Mouse (Mus musculus): ENCODE results near the gene Etv4. TPM values are rescaled to one million over a fixed set of nuclear protein-coding genes. Genes with fewer than 3 reads are reported as not detected.

Etv4 gene
- polyA plus RNA-seq (2016; fragmentation: Nextera tagmentation; extraction: Ambion mirVana): 15.9 and 18.9 TPM in 2 replicates

GRCm38 (mm10) chr11:101785143-101785851, at the start of gene Etv4:
Etv4 (minus strand) TSS chr11:101785371.
- H3K27me3 ChIP-seq (replicated peaks; ENCODE audit: low read depth, poor library complexity, severe bottlenecking): peaks cover 89% of the 10 kb centered on the region
- H3K4me3 ChIP-seq: peak within 1 kb of the TSS; percentile 67
- peak within 1 kb of the TSS; percentile 92 for H3K27ac ChIP-seq (replicated peaks)
- under 1% methylated on average over 35 of the region's 35 CpGs for WGBS
- no peaks in the 10 kb centered on the region for H3K36me3 ChIP-seq (replicated peaks)
- DNase-seq (ENCODE audit: low spot score): peak; percentile 98
- H3K4me1 ChIP-seq: peaks cover 60% of the 10 kb centered on the region
- H3K9me3 ChIP-seq: no peaks in the 10 kb centered on the region

- Histone ChIP-seq H3K9me3 (no peaks in the 10 kb centered on the region), H3K27ac (replicated peaks) (peak overlapping the region; percentile 78), H3K4me3 (no peak overlapping the region), H3K4me1 (peaks cover 47% of the 10 kb centered on the region), H3K36me3 (replicated peaks) (no peaks in the 10 kb centered on the region), H3K27me3 (replicated peaks; ENCODE audit: low read depth, poor library complexity, severe bottlenecking) (no peaks in the 10 kb centered on the region)
- WGBS: 76% methylated on average over 7 of the region's 7 CpGs
- DNase-seq (ENCODE audit: low spot score): no peak
Measured at GRCm38 (mm10) chr11:101832001-101832400, 46.8 kb upstream of the Etv4 start.

DNA sequence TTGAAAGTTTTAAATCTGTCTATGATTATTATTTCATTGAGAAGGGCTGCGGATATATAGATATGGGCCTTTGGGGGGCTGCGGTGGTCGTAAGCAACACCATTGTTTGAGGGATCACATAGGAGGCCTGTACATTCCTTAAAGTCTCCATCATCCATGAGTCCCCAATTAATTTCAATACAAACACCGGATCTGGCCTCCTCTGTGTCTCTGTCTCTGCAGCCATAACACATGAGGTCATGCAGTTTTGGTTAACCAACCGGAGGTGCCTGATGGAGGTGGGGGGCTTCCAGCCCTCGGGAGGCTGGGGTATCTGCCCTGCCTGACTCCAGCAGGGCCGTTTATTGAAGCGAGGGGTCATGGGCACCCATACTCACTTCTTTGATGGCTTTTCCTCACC, 45.4 kb upstream of the Etv4 start:
- Histone ChIP-seq H3K4me1 (peaks cover 47% of the 10 kb centered on the region), H3K4me3 (peak overlapping the region; percentile 32; the same call in 1 of the 2 replicates), H3K27ac (replicated peaks) (peak overlapping the region; percentile 78), H3K27me3 (replicated peaks; ENCODE audit: low read depth, poor library complexity, severe bottlenecking) (no peaks in the 10 kb centered on the region), H3K36me3 (replicated peaks) (no peaks in the 10 kb centered on the region), H3K9me3 (no peaks in the 10 kb centered on the region)
- no peak for DNase-seq (ENCODE audit: low spot score)
- WGBS: 69% methylated on average over 8 of the region's 8 CpGs

- DNase-seq (ENCODE audit: low spot score): peak; percentile 83
- Histone ChIP-seq H3K36me3 (replicated peaks) (no peaks in the 10 kb centered on the region), H3K9me3 (no peaks in the 10 kb centered on the region), H3K27me3 (replicated peaks; ENCODE audit: low read depth, poor library complexity, severe bottlenecking) (no peaks in the 10 kb centered on the region), H3K4me1 (peaks cover 46% of the 10 kb centered on the region), H3K27ac (replicated peaks) (peak overlapping the region; percentile 78), H3K4me3 (peak overlapping the region; percentile 32; the same call in 1 of the 2 replicates)
- 18% methylated on average over 10 of the region's 10 CpGs for WGBS
Measured at GRCm38 (mm10) chr11:101830112-101830511, 44.9 kb upstream of the Etv4 start.

GRCm38 (mm10) chr11:101828718-101829117, 43.5 kb upstream of the Etv4 start:
- no peaks in the 10 kb centered on the region for H3K36me3 ChIP-seq (replicated peaks)
- DNase-seq (ENCODE audit: low spot score): no peak
- no peak overlapping the region for H3K27ac ChIP-seq (replicated peaks)
- no peak overlapping the region for H3K4me3 ChIP-seq
- no peaks in the 10 kb centered on the region for H3K27me3 ChIP-seq (replicated peaks; ENCODE audit: low read depth, poor library complexity, severe bottlenecking)
- no peaks in the 10 kb centered on the region for H3K9me3 ChIP-seq
- peaks cover 33% of the 10 kb centered on the region for H3K4me1 ChIP-seq
- 92% methylated on average over 4 of the region's 4 CpGs for WGBS

DNA sequence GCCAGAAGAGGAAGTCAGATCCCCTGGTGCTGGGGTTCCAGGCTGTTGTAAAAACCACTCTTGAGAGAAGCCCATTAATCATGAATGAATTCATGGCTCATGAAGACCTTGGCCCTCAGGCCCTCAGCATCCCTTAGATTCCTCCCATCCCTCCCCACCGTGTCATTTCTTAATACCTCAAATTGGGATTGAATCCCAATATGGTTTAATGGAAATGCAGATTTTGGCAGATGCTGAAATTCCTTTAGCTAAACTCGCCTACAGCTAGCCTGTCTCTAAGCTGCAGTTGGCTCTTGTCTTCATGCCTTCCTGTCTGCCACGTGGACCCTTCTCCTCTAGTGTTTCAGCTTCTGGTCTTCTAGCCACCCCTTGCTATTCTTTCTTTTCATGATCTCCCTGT, 38.0 kb upstream of the Etv4 start:
- Histone ChIP-seq H3K9me3 (peaks cover 5% of the 10 kb centered on the region; the same call in 1 of the 2 replicates), H3K27me3 (replicated peaks; ENCODE audit: low read depth, poor library complexity, severe bottlenecking) (no peaks in the 10 kb centered on the region), H3K4me1 (peaks cover 8% of the 10 kb centered on the region), H3K4me3 (no peak overlapping the region), H3K27ac (replicated peaks) (no peak overlapping the region), H3K36me3 (replicated peaks) (no peaks in the 10 kb centered on the region)
- no peak for DNase-seq (ENCODE audit: low spot score)
- 79% methylated on average over 3 of the region's 3 CpGs for WGBS

DNA sequence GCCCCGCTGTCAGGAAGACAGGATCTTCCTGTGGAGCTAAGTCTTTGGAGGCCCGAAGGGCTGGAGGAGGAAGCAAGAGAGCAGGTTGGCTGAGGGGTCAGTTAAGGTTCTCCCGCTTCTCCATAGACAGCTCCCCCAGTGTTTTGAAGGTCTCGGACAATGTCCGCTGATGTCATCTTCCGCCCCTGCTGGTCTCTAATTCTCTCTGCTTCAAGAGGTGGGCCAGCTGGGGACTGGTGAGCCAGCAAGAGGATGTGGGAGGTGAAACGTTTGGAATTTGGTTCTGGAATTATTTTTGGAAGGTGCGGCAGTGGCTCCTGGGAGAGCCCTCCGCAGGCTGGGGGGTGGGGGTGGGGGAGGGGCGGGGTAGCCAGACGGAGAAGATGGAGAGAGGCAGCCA, 35.7 kb upstream of the Etv4 start:
- Histone ChIP-seq H3K9me3 (peaks cover 5% of the 10 kb centered on the region; the same call in 1 of the 2 replicates), H3K4me1 (peaks cover 16% of the 10 kb centered on the region), H3K27ac (replicated peaks) (peak overlapping the region; percentile 35; the same call in 1 of the 2 replicates), H3K4me3 (no peak overlapping the region), H3K27me3 (replicated peaks; ENCODE audit: low read depth, poor library complexity, severe bottlenecking) (peaks cover 7% of the 10 kb centered on the region), H3K36me3 (replicated peaks) (no peaks in the 10 kb centered on the region)
- no peak for DNase-seq (ENCODE audit: low spot score)
- 48% methylated on average over 11 of the region's 11 CpGs for WGBS

DNA sequence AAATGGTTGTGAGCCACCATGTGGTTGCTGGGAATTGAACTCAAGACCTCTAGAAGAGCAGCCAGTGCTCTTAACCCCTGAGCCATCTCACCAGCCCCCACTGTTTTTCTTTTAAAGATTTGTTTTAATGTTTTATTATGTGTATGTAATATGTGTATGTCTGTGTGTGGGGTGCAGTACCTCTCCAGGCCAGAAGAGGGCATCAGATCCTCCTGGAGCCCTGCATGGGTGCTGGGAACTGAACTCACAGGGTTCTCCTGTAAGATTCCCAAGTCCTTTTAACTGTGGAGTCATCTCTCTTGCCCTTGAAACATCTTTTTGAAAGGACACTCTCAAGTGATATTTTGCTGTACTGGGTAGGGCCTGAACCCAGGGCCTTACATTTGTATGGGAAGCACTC, 34.7 kb upstream of the Etv4 start:
- Histone ChIP-seq H3K4me1 (peaks cover 27% of the 10 kb centered on the region), H3K27ac (replicated peaks) (no peak overlapping the region), H3K4me3 (no peak overlapping the region), H3K9me3 (peaks cover 5% of the 10 kb centered on the region; the same call in 1 of the 2 replicates), H3K36me3 (replicated peaks) (no peaks in the 10 kb centered on the region), H3K27me3 (replicated peaks; ENCODE audit: low read depth, poor library complexity, severe bottlenecking) (peaks cover 11% of the 10 kb centered on the region)
- DNase-seq (ENCODE audit: low spot score): no peak

GRCm38 (mm10) chr11:101815103-101816085, 30.2 kb upstream of the Etv4 start:
- peaks cover 34% of the 10 kb centered on the region for H3K4me1 ChIP-seq
- peak overlapping the region; percentile 83 for H3K27ac ChIP-seq (replicated peaks)
- H3K9me3 ChIP-seq: peaks cover 5% of the 10 kb centered on the region; the same call in 1 of the 2 replicates
- DNase-seq (ENCODE audit: low spot score): peak; percentile 72
- H3K4me3 ChIP-seq: peak overlapping the region; percentile 49
- 13% methylated on average over 22 of the region's 22 CpGs for WGBS
- no peaks in the 10 kb centered on the region for H3K36me3 ChIP-seq (replicated peaks)
- peaks cover 28% of the 10 kb centered on the region for H3K27me3 ChIP-seq (replicated peaks; ENCODE audit: low read depth, poor library complexity, severe bottlenecking)

GRCm38 (mm10) chr11:101814375-101815102, 29.4 kb upstream of the Etv4 start:
- DNase-seq (ENCODE audit: low spot score): peak; percentile 95
- peak overlapping the region; percentile 49 for H3K4me3 ChIP-seq
- 7% methylated on average over 23 of the region's 23 CpGs for WGBS
- no peaks in the 10 kb centered on the region for H3K9me3 ChIP-seq
- no peaks in the 10 kb centered on the region for H3K36me3 ChIP-seq (replicated peaks)
- peaks cover 35% of the 10 kb centered on the region for H3K27me3 ChIP-seq (replicated peaks; ENCODE audit: low read depth, poor library complexity, severe bottlenecking)
- H3K4me1 ChIP-seq: peaks cover 34% of the 10 kb centered on the region
- peak overlapping the region; percentile 83 for H3K27ac ChIP-seq (replicated peaks)

GRCm38 (mm10) chr11:101813259-101813658, 28.1 kb upstream of the Etv4 start:
- H3K36me3 ChIP-seq (replicated peaks): no peaks in the 10 kb centered on the region
- H3K4me1 ChIP-seq: peaks cover 40% of the 10 kb centered on the region
- H3K9me3 ChIP-seq: no peaks in the 10 kb centered on the region
- H3K27me3 ChIP-seq (replicated peaks; ENCODE audit: low read depth, poor library complexity, severe bottlenecking): peaks cover 47% of the 10 kb centered on the region
- no peak overlapping the region for H3K4me3 ChIP-seq
- H3K27ac ChIP-seq (replicated peaks): no peak overlapping the region
- peak; percentile 83 for DNase-seq (ENCODE audit: low spot score)
- 3% methylated on average over 7 of the region's 7 CpGs for WGBS

All from embryonic facial prominence, embryonic 10.5 days (tissue).